Mouse (Mus musculus): ENCODE measurements around the gene Tcf20. TPM values are rescaled to one million over a fixed set of nuclear protein-coding genes. Genes with fewer than 3 reads are reported as not detected.

Tcf20 gene
- polyA plus RNA-seq, 1 experiment from 2014 or later: 4.0 TPM

DNA sequence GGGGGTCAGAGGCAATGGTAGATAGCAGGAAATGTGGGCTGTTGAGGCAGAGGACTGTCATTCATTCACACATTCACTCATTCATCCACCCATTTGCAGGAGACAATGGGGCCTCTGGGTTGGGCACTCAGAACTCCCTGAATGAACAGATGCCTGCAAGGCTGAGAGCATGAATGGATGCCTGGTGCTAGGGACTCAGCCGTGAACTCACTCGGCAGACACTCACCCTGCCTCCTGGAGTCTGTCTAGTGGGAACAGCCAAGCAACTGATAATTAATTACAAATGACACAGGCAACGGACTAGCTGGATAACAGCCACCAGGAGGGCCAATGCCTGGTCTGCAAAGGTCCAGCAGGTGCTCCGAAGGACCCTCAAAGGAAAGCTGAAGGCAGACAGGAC, 34.6 kb downstream of the Tcf20 start:
- Histone ChIP-seq H3K4me3 (no peak overlapping the region), H3K9me3 (replicated peaks) (no peaks in the 10 kb centered on the region), H3K27me3 (replicated peaks) (peaks cover 95% of the 10 kb centered on the region), H3K36me3 (no peaks in the 10 kb centered on the region), H3K27ac (no peak overlapping the region), H3K4me2 (no peak overlapping the region), H3K4me1 (peaks cover 6% of the 10 kb centered on the region; the same call in 1 of the 2 replicates), H3K9ac (no peak overlapping the region)
- no peak for ATAC-seq
- 40% methylated on average over 4 of the region's 4 CpGs for WGBS (ENCODE audit: insufficient replicate concordance)

DNA sequence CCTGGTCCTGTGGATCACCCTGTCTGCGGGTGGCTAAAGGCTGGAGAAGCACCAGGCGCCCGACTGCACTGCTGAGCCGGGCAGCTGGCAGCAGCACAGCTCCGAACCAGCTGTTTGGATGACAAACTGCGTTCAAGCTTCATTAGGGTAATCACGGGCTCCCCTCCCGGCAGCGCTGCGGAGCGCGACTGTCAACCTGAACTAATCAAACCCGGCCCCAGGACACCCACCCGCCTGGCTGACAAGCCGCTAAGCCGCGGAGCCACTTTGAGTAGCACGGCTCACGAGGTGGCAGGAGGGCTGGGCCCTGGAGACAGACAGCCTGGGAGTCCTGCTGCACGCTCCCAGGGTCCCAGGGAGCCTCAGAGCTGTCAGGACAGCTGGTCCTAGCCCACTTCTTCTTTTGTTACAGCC, 35.4 kb downstream of the Tcf20 start:
- peaks cover 95% of the 10 kb centered on the region for H3K27me3 ChIP-seq (replicated peaks)
- H3K4me2 ChIP-seq: peak overlapping the region; percentile 1; the same call in 1 of the 2 replicates
- H3K4me1 ChIP-seq: peaks cover 6% of the 10 kb centered on the region; the same call in 1 of the 2 replicates

DNA sequence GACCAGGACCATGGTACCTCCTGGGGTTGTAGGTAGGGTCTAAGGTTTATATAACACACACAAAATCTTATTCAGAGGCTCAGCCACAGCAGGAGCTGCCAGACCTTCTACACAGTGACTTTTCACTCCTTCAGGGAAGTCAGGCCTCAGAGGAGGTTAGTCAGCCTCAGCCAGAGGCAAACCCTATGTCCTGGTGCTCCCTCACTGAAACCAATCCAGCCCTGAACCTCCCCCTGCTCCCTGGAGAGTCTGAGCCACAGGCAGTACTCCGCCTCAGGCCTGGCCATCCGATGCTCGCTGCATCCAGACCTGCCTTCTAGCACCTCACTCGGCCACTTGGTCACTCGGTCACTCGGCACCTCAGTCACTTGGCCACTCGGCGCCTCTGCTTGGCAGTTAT, 37.4 kb downstream of the Tcf20 start:
- Histone ChIP-seq H3K9me3 (replicated peaks) (no peaks in the 10 kb centered on the region), H3K4me1 (no peaks in the 10 kb centered on the region), H3K4me3 (no peak overlapping the region), H3K9ac (no peak overlapping the region), H3K4me2 (no peak overlapping the region), H3K27me3 (replicated peaks) (peaks cover 85% of the 10 kb centered on the region), H3K36me3 (no peaks in the 10 kb centered on the region), H3K27ac (no peak overlapping the region)
- no peak for ATAC-seq
- 42% methylated on average over 8 of the region's 8 CpGs for WGBS (ENCODE audit: insufficient replicate concordance)

More for the DNA sequence above, 35.4 kb downstream of the Tcf20 start:
- Histone ChIP-seq H3K36me3 (no peaks in the 10 kb centered on the region), H3K9me3 (replicated peaks) (no peaks in the 10 kb centered on the region), H3K27ac (no peak overlapping the region), H3K4me3 (no peak overlapping the region), H3K9ac (no peak overlapping the region)
- ATAC-seq: no peak
- 7% methylated on average over 20 of the region's 20 CpGs for WGBS (ENCODE audit: insufficient replicate concordance)

DNA sequence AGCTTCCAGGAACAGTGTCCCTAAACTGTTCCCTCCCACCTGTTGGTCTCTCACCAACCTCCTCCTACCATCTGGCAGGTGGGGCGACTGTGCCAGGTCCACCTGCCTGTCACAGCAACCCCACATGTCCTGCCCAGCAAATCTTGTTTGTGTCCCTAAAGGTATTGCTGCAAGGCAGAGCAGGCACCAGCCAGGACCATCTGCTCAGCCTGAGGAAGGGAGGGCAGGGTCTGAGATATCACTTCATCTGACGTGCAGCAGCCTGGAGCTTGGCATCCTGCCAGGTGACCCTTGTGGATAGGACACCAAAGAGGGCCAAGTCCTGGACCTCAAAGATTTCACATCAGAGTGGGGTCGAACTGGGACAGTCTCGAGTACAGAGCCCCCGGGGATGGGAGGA, 40.2 kb downstream of the Tcf20 start:
- Histone ChIP-seq H3K27me3 (replicated peaks) (peaks cover 60% of the 10 kb centered on the region), H3K4me3 (no peak overlapping the region), H3K4me2 (no peak overlapping the region), H3K4me1 (no peaks in the 10 kb centered on the region), H3K27ac (no peak overlapping the region), H3K36me3 (no peaks in the 10 kb centered on the region), H3K9ac (no peak overlapping the region), H3K9me3 (replicated peaks) (no peaks in the 10 kb centered on the region)
- WGBS (ENCODE audit: insufficient replicate concordance): 50% methylated on average over 5 of the region's 5 CpGs
- no peak for ATAC-seq

DNA sequence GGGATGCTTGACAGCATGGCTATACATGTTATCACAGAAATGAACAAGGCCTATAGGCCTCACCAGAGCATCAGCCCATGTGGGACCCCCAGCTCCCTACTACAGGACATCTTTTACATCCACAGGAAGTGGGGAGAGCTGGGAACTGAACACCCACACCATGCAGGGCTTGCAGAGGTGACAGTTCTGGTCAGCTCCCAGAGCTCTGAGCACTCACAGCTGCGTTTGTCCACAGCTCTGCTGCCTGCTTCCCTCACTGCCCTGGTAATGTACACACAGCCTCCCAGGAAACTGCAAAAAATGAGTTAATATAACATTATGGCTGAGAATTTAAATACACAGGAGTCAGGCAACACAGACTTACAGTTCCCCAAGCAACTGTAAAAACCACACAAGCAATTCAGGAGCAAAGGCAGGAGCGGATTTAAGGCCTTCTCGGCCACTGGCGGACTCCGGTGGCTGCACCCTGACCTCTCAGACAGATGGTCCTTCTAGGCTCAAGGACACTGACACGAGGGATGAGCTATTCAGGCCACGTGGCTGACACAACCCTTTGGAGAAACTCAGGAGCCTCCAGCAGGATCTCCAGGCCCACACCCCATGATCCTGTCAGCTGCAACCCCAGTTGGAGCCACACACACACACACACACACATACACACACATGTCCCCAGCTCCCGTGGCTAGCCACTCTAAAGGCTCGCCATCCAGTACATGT, 43.0 kb downstream of the Tcf20 start:
- Histone ChIP-seq H3K27ac (no peak overlapping the region), H3K9ac (no peak overlapping the region), H3K4me2 (no peak overlapping the region), H3K9me3 (replicated peaks) (no peaks in the 10 kb centered on the region), H3K4me1 (no peaks in the 10 kb centered on the region), H3K27me3 (replicated peaks) (peaks cover 32% of the 10 kb centered on the region; the same call in 1 of the 2 replicates), H3K36me3 (no peaks in the 10 kb centered on the region), H3K4me3 (no peak overlapping the region)
- ATAC-seq: no peak
- 67% methylated on average over 9 of the region's 9 CpGs for WGBS (ENCODE audit: insufficient replicate concordance)

DNA sequence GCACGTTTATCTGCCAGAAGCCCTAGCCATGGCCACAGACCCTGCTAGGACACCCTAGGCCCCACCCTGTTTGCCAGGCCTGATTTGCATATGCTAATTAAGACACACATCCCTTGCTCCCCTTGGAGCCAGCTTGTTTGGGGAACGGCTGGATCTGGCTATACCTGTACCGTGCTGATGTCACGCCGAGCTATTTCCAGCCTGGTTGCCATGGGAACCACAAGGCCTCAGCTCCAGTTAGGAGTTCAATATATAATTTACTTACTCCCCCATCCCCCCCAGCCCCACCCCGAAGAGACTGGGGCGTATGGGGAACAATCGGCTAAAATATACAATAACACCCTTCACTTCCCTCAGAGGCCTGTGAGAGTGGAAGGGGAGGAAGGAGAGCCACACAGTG, 45.9 kb downstream of the Tcf20 start:
- H3K9me3 ChIP-seq (replicated peaks): no peaks in the 10 kb centered on the region
- no peaks in the 10 kb centered on the region for H3K4me1 ChIP-seq
- H3K4me3 ChIP-seq: no peak overlapping the region
- no peak overlapping the region for H3K27ac ChIP-seq
- no peak for ATAC-seq
- peaks cover 11% of the 10 kb centered on the region for H3K27me3 ChIP-seq (replicated peaks)
- H3K4me2 ChIP-seq: no peak overlapping the region
- no peak overlapping the region for H3K9ac ChIP-seq
- WGBS (ENCODE audit: insufficient replicate concordance): 75% methylated on average over 8 of the region's 8 CpGs
- H3K36me3 ChIP-seq: no peaks in the 10 kb centered on the region

DNA sequence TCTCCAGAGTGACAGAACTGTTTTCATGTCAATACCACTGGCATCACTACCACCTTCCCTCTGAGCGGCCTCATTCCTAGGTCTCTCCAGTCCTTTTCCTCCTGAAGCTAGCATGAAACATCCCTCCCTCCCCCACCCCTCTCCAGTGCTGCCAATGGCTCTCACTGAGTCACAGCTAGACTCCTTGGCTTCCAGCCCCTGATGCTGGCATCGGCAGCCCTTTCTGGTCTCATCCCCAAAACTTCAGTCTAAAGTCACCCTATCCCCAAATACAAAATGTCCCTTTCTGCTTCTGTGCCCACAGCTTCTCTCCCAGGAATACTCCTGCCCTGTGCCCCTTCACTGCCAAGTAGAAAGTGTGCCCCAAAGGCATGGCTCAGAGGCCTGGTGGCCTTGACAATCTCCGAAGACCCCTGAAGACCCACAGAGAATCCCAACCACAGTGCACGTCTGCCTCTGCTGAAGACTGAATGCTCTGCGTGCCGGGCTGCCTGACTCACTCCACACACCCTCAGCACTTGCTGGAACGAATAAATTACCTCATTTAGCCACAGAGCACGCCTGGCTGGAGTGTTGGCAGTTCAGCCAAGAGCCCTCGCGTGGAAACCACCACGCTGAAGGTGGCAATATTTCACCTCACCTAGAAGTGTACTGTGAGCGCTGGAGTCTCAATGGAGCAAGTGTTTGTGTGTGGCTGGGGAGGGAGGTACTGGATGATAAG, 47.0 kb downstream of the Tcf20 start:
- no peak overlapping the region for H3K9ac ChIP-seq
- no peak overlapping the region for H3K27ac ChIP-seq
- no peaks in the 10 kb centered on the region for H3K36me3 ChIP-seq
- no peak for ATAC-seq
- no peak overlapping the region for H3K4me3 ChIP-seq
- H3K4me2 ChIP-seq: no peak overlapping the region
- H3K4me1 ChIP-seq: no peaks in the 10 kb centered on the region
- H3K27me3 ChIP-seq (replicated peaks): peaks cover 7% of the 10 kb centered on the region
- 53% methylated on average over 12 of the region's 12 CpGs for WGBS (ENCODE audit: insufficient replicate concordance)
- H3K9me3 ChIP-seq (replicated peaks): no peaks in the 10 kb centered on the region

DNA sequence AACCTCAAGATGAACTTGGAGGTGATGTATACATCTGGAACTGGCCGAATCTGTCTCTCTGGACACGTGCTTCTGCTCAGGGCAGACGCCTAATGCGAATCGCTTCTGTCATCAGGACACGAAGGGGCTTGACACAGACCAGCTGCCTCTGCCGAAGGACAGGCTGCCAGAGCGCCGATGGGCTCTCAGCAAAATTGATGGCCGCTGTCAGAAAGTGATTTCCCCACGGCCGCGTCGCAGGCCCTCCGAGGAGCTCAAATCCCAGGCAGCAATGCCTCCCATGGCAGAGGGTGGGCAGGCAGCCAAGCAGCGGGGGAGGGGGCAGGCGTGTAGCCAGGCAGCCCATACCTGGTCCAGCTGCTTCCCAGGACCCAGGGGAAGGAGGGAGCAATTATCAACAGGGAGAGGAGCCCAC, 49.5 kb downstream of the Tcf20 start:
- 0 out of 2 replicates have a peak, but pooled peaks cover 2% of the 10 kb centered on the region for H3K4me1 ChIP-seq
- 46% methylated on average over 17 of the region's 17 CpGs for WGBS (ENCODE audit: insufficient replicate concordance)
- peaks cover 12% of the 10 kb centered on the region for H3K27me3 ChIP-seq (replicated peaks)
- no peak overlapping the region for H3K4me3 ChIP-seq
- H3K9me3 ChIP-seq (replicated peaks): no peaks in the 10 kb centered on the region
- no peaks in the 10 kb centered on the region for H3K36me3 ChIP-seq
- no peak overlapping the region for H3K27ac ChIP-seq
- H3K9ac ChIP-seq: no peak overlapping the region
- ATAC-seq: no peak
- H3K4me2 ChIP-seq: no peak overlapping the region

DNA sequence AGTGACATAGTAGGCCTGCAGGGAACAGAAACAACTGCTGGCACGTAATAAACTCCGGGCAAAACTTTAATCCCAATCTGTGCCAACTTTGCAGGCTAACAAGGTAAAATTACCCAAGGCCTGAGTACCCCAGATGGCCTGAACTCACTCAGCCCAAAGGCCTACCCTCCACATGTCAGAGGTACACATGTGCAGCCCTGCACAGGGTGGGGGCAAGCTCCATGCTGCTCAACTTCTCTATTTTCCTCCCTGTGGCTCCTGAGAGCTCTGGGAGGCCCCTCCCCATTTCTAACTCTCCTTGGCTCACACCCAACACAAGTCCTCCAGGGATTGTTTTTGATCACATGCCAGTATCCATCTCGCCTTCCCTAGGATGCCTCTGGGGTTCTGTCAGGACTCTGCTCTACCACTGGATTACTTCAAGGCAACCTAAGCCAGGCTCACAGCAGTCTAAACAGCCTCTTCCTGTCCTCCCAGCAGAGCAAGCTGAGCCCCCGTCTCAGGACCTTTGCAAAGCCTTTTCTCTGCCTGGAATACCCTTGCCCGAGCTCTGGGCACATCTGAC, 50.2 kb downstream of the Tcf20 start:
- Histone ChIP-seq H3K27me3 (replicated peaks) (peaks cover 17% of the 10 kb centered on the region), H3K4me1 (0 out of 2 replicates have a peak, but pooled peaks cover 5% of the 10 kb centered on the region), H3K4me3 (no peak overlapping the region), H3K9me3 (replicated peaks) (no peaks in the 10 kb centered on the region), H3K27ac (no peak overlapping the region), H3K36me3 (no peaks in the 10 kb centered on the region), H3K4me2 (no peak overlapping the region), H3K9ac (no peak overlapping the region)
- ATAC-seq: no peak
- WGBS (ENCODE audit: insufficient replicate concordance): 48% methylated on average over 5 of the region's 5 CpGs

DNA sequence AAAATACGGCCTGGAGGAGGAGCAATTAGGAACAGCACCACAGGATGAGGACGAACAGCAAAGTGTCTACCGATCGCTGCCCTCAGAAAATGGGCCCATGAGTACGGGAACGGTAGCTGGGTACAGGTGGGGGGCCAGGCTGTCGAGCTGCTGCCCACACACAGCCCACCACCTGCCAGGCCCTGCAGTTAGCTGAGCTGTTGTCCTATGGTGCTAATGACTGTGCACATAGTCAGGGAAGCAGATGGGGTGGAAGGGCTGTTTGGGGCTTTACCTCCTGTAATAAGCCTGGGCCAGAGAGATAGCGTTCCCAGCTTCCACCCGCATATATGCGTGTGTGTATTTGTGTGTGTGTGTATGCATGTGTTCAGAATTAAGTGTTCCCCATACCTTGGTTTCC, 52.7 kb downstream of the Tcf20 start:
- WGBS (ENCODE audit: insufficient replicate concordance): 76% methylated on average over 10 of the region's 10 CpGs

DNA sequence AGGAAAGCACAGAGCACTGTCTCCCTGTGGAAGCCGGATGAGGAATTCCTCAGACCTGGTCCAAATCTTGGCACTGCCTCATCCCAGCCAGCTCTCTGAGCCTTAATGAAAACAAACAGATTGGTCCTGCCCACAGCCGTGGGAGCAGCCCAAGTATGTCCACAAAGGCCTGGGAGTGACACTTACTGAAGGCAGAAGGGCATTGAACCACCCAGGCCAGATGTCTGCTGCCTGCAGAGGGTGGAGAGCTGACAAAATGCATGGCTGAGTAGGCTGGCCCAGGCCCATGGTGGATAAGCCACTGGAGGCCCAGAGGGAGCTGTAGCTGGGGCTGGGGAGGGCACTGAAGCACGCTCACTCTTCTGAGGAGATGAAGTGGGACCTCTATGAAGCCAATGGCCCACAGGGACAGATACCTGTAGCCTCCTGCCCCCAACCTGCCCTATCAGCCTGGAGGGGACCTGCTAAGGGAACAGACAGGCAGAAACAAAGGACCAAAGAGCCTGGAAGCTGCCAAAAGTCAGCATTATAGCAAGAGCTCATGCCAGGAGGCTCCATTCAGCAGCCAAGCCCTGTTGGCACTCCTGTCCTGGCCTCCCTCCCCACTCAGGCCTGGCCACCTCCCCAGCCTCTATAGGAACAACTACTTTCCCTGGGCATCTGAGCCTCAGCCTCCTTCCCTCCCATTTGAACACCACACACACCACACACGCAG, 54.6 kb downstream of the Tcf20 start:
- peaks cover 49% of the 10 kb centered on the region for H3K27me3 ChIP-seq (replicated peaks)
- H3K27ac ChIP-seq: no peak overlapping the region
- H3K4me2 ChIP-seq: no peak overlapping the region
- no peaks in the 10 kb centered on the region for H3K36me3 ChIP-seq
- no peaks in the 10 kb centered on the region for H3K9me3 ChIP-seq (replicated peaks)
- H3K4me1 ChIP-seq: 0 out of 2 replicates have a peak, but pooled peaks cover 5% of the 10 kb centered on the region
- WGBS (ENCODE audit: insufficient replicate concordance): 46% methylated on average over 4 of the region's 4 CpGs
- H3K4me3 ChIP-seq: no peak overlapping the region
- no peak overlapping the region for H3K9ac ChIP-seq
- no peak for ATAC-seq

More for the DNA sequence above, 52.7 kb downstream of the Tcf20 start:
- no peaks in the 10 kb centered on the region for H3K36me3 ChIP-seq
- 0 out of 2 replicates have a peak, but pooled peaks cover 5% of the 10 kb centered on the region for H3K4me1 ChIP-seq
- no peak overlapping the region for H3K4me3 ChIP-seq
- H3K4me2 ChIP-seq: no peak overlapping the region
- peaks cover 34% of the 10 kb centered on the region for H3K27me3 ChIP-seq (replicated peaks)
- no peak overlapping the region for H3K27ac ChIP-seq
- H3K9ac ChIP-seq: no peak overlapping the region
- ATAC-seq: no peak
- no peaks in the 10 kb centered on the region for H3K9me3 ChIP-seq (replicated peaks)
